Mouse (Mus musculus) neural tube, embryonic 14.5 days (tissue): ENCODE measurements at regions not wholly inside any gene's neighbourhood (a gene's known extent, or its start where the extent isn't known, plus 50 kb on each side); places are given as distances from the start of the nearest gene placed in this dataset.
"Not testable (repeated sequence)": the region's sequence is repeated elsewhere in the genome, so short reads cannot be mapped to it uniquely, and the experiment has no call there.

Source experiments
- ATAC-seq: fragments of 200-750 bp; cut with Nextera tagmentation; 2 replicates; pipeline ENCODE4 v1.8.0; 2017; ENCODE audit warnings: low read depth, mild to moderate bottlenecking, moderate TSS enrichment, moderate library complexity
- H3K27ac ChIP-seq: fragments of 300-500 bp; sonication (generic); 2 replicates; pipeline ENCODE4 v1.5.1; 2014; ENCODE audit warnings: low read depth, mild to moderate bottlenecking, control low read depth, low read length, moderate library complexity, mixed read lengths
- H3K27me3 ChIP-seq: fragments of 300-500 bp; sonication (generic); 2 replicates; pipeline ENCODE4 v1.6.1; 2014; ENCODE audit warnings: low read length; ENCODE audit not compliant: control insufficient read depth, insufficient read depth
- H3K36me3 ChIP-seq: fragments of 300-500 bp; sonication (generic); 2 replicates; pipeline ENCODE4 v1.6.1; 2014; ENCODE audit warnings: low read length, mixed read lengths; ENCODE audit not compliant: control insufficient read depth, insufficient read depth
- H3K4me1 ChIP-seq: fragments of 300-500 bp; sonication (generic); 2 replicates; pipeline ENCODE4 v1.6.1; 2014; ENCODE audit warnings: low read length; ENCODE audit not compliant: control insufficient read depth, insufficient read depth
- H3K4me2 ChIP-seq: fragments of 300-500 bp; sonication (generic); 2 replicates; pipeline ENCODE4 v1.6.1; 2014; ENCODE audit warnings: mild to moderate bottlenecking, low read depth, low read length, control low read depth
- H3K4me3 ChIP-seq: fragments of 300-500 bp; sonication (generic); 2 replicates; pipeline ENCODE4 v1.5.1; 2014; ENCODE audit warnings: low read depth, low read length, control low read depth, mixed read lengths
- H3K9ac ChIP-seq: fragments of 300-500 bp; sonication (generic); replicated peaks from 2 replicates; pipeline ENCODE4 v1.6.1; 2014; ENCODE audit warnings: low read depth, mild to moderate bottlenecking, control low read depth, low read length, mixed read lengths
- H3K9me3 ChIP-seq: fragments of 300-500 bp; sonication (generic); 2 replicates; pipeline ENCODE4 v1.6.1; 2016; ENCODE audit warnings: low read length; ENCODE audit not compliant: control insufficient read depth
- WGBS: fragments of 180-500 bp; shearing (Covaris S2); extraction: QIAGEN DNeasy Blood & Tissue Kit; methylation state at CpG from one replicate; pipeline ENCODE4 v1.1.7; 2014; 5-methylcytosine and 5-hydroxymethylcytosine counted together

DNA sequence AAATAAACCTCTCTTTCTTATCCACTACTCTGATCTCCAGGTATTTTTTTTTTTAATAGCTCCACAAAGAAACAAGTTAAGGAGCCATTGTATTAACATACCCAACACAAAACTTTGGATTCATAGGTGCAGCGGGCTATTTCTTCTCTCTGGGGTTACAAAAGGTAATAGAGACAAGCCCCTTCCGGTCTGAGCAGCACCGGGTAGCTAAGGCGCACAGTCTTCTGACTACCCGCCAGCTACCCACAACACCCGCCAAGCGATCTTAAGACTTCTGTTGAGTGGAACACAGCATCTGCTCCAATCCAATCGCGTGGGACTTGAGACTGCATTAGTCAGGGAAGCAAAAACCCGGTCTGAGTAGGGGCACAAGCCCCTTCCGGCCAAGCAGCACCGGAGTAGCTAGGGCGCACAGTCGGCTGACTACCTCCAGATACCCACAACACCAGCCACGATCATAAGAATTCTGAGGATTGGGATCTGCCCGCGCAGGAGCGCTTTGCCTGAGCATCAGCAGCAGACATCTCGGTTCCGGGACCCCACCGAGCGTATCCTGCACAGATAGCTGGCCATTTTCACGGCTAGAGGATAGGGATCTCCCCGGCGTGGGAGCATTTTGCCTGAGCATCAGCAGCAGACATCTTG is 2463.9 kb downstream of the Gm37988 start:
- H3K4me1 ChIP-seq, H3K4me2 ChIP-seq, H3K4me3 ChIP-seq, H3K36me3 ChIP-seq, H3K9me3 ChIP-seq, ATAC-seq, H3K27ac ChIP-seq, H3K27me3 ChIP-seq, H3K9ac ChIP-seq: not testable (repeated sequence)
- 86% methylated on average over 25 of the region's 25 CpGs for WGBS

DNA sequence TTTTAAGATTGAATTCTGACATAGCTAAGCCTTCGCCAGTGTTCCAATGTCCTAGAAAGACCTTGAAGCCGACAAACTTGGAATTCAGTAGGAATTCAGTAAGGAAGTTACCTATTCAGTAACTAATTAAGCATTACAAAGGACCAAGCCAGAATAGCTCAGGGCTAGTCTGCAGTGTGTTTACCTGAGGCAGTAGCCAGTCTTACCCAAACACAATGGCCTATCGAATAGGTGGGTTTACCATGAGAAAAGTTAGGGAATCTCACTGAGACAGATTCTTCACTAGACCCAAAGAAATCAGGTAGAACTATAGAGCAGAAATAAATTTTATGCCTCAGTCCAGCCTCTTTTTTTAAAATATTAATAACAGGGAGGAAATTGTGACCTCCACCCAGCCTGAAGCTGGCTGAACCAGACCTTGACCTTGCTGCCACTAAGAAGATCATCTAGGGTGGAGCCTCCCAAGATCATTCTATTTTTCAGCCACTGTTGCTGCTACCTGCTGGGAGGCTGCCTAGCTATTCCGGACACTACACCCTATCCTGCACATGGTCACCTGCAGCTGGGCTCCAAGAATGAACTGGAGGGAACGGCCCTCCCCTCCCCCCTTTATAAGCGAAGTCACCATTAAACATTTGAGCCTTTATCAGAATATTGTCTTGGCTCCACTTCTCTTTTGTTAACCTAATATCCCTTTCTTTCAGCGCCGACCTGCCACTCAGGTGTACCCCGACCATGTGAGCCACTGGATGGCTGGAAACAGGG is 2491.4 kb downstream of the Gm37988 start:
- not testable (repeated sequence) for ATAC-seq
- WGBS: 90% methylated on average over 9 of the region's 9 CpGs

DNA sequence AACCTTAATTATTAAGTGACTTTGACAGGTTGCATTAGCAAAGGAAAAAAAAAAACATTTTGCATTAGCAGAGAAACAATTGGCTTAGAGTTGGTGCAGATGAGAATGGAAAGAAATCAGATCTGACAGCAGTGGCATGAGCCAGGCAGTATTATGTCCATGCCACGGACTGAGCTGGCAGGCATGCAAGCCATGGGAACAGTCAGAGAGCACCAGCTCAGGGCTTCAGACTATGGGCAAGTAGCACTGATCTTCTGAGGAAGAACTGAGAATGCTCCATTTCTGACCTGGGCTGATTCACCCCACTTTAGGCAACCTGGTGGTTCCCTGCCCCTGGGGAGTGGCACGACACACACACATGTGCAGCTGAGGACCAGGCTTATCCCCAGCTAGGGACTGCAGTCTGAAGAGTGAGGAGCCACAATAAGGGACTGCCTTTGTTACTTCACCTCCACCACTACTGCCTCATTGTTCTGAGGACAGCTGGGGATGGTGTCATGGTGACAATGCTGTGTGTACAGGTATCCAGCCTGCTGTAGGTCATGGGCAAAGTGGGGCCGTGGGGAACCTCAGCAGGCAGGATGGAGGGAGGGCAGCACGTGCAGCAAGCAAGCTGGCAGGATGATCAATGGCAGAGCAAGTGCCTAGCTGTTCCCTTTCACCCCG is 2501.4 kb downstream of the Gm37988 start:
- no peak overlapping the region for H3K4me3 ChIP-seq
- no peak overlapping the region for H3K9ac ChIP-seq
- no peaks in the 10 kb centered on the region for H3K4me1 ChIP-seq
- peak; percentile 49; the same call in 1 of the 2 replicates for ATAC-seq
- WGBS: 37% methylated on average over 5 of the region's 5 CpGs
- no peaks in the 10 kb centered on the region for H3K27me3 ChIP-seq
- no peaks in the 10 kb centered on the region for H3K9me3 ChIP-seq
- no peak overlapping the region for H3K27ac ChIP-seq
- H3K4me2 ChIP-seq: no peak overlapping the region
- H3K36me3 ChIP-seq: no peaks in the 10 kb centered on the region

More for the DNA sequence above, 2491.4 kb downstream of the Gm37988 start:
- not testable (repeated sequence) for H3K36me3 ChIP-seq, H3K4me1 ChIP-seq, H3K9ac ChIP-seq, H3K4me3 ChIP-seq, H3K27me3 ChIP-seq, H3K4me2 ChIP-seq, H3K27ac ChIP-seq, H3K9me3 ChIP-seq

DNA sequence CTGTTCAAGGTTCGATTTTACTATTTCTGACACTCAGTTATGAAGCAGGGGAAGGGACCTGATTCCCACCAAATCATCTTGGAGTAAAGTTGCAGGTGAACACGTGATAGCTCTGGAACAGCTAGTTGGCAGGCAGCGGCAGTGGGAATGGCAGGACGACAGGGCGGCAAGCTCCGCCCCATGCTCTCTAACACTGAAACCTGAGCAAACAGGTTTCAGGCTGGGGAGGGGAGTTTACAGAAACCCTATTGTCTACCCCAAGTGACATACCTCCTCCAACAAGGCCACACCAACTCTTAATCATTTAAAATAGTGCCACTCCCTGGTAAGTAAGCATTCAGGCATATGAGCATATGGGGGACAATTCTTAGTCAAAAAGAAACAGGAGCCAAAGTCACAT is 2504.7 kb downstream of the Gm37988 start:
- WGBS: 76% methylated on average over 6 of the region's 6 CpGs
- not testable (repeated sequence) for H3K9me3 ChIP-seq, H3K27ac ChIP-seq, ATAC-seq, H3K4me2 ChIP-seq, H3K4me3 ChIP-seq, H3K27me3 ChIP-seq, H3K9ac ChIP-seq, H3K36me3 ChIP-seq, H3K4me1 ChIP-seq

DNA sequence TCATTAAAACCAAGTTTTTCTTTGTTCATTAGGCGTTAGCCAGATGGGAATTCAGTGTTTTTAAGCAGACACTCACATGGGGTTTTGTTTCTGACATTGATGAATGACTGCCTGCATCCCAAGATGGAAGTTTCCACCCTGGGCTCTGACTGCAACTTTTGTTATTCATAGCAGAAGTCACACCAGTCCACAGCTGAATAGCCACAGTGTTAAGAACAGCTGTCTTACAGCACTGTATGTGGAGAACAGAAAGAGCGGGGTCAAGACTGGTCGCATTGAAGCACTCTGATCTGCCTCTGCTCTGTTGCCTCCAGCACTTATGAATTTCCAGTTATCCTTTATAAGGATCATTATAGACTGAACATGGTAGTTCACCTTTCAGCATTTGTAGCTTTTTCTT is 2505.8 kb downstream of the Gm37988 start:
- Histone ChIP-seq H3K9ac (no peak overlapping the region), H3K9me3 (no peaks in the 10 kb centered on the region), H3K27me3 (no peaks in the 10 kb centered on the region), H3K36me3 (no peaks in the 10 kb centered on the region), H3K4me1 (no peaks in the 10 kb centered on the region), H3K27ac (no peak overlapping the region), H3K4me2 (no peak overlapping the region), H3K4me3 (no peak overlapping the region)
- ATAC-seq: peak; percentile 33; the same call in 1 of the 2 replicates
- 4% methylated on average over 3 of the region's 3 CpGs for WGBS

DNA sequence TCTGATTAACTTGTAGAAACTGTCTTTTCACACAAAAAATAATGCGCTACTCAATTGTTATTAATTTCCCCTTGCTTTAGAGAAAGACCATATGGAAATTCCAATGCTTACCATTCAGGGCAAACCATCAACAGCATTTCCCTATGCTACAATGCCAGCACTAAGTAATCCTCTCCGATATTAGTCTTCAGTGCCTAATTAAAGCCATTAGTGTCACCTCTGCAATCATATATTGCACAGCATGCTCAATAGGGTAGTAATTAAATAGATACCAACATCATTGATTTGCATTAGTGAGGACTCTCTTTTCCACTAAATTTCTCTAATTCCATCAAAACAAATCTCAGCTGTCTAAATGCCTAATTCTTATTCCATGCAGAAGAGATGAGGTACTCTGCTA is 2511.2 kb downstream of the Gm37988 start:
- peak; percentile 90 for ATAC-seq
- no peak overlapping the region for H3K4me2 ChIP-seq
- H3K4me3 ChIP-seq: no peak overlapping the region
- H3K4me1 ChIP-seq: no peaks in the 10 kb centered on the region
- H3K9ac ChIP-seq: no peak overlapping the region
- no peak overlapping the region for H3K27ac ChIP-seq
- H3K9me3 ChIP-seq: no peaks in the 10 kb centered on the region
- 45% methylated on average over 2 of the region's 2 CpGs for WGBS
- no peaks in the 10 kb centered on the region for H3K27me3 ChIP-seq
- no peaks in the 10 kb centered on the region for H3K36me3 ChIP-seq

DNA sequence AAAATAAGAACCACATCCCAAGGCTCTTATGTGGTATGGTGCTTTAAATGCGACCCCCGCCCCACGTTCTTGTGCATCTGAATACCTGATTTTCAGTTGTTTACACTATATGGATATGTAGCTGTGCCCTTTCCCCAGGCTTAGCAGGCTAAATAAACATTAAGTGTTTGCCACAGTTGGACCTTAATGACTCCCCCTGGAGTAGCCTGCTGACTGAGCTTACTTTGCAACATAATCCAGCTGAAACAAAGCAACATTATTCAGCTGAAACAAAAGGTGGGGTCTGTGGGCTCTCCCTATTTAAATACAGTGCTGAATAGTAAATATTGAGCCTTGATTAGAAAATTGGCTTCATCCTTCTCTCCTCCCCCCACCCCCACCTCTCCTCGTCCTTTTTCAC is 2511.6 kb downstream of the Gm37988 start:
- Histone ChIP-seq H3K4me2 (no peak overlapping the region), H3K36me3 (no peaks in the 10 kb centered on the region), H3K27me3 (no peaks in the 10 kb centered on the region), H3K27ac (peak overlapping the region; percentile 35; the same call in 1 of the 2 replicates), H3K9ac (no peak overlapping the region), H3K9me3 (no peaks in the 10 kb centered on the region), H3K4me1 (no peaks in the 10 kb centered on the region), H3K4me3 (no peak overlapping the region)
- 23% methylated on average over 4 of the region's 4 CpGs for WGBS
- peak; percentile 88 for ATAC-seq
